Mouse (Mus musculus): ENCODE data around the gene Ubxn7. TPM values are rescaled to one million over a fixed set of nuclear protein-coding genes. Genes with fewer than 3 reads are reported as not detected.

The Ubxn7 gene
- polyA plus RNA-seq, 1 experiment from 2014 or later = 13.2 TPM

DNA sequence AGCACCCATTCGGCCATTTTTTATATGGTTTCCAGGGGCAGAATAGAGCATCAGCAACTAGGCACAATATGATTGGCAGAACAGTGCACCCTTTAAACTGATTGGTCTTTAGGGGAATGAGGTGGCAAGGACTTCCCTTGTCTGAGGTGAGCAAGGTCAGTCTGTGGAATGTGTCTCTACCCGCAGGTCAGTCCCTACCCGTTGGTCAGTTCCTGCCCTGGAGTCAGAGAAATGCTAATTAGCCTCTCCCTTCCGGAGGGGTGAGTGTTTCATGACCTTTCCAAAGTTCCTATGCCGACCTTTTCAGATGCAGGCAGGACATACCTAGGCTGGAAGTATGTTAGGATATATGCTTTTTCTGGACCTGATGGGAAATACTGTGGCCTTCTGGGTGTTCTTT lies 19.7 kb upstream of the Ubxn7 start:
- Histone ChIP-seq H3K27ac (ENCODE audit: low read length) (no peak overlapping the region), H3K4me2 (replicated peaks; ENCODE audit: low read depth, low read length) (no peak overlapping the region), H3K27me3 (replicated peaks; ENCODE audit: insufficient read depth, low read length) (no peaks in the 10 kb centered on the region), H3K36me3 (ENCODE audit: insufficient read depth, low read length) (no peaks in the 10 kb centered on the region), H3K4me3 (ENCODE audit: low read depth, low read length) (no peak overlapping the region), H3K4me1 (ENCODE audit: insufficient read depth, low read depth, low read length) (no peaks in the 10 kb centered on the region), H3K9me3 (ENCODE audit: low read length) (no peaks in the 10 kb centered on the region), H3K9ac (replicated peaks; ENCODE audit: low read depth) (no peak overlapping the region)
- 38% methylated on average over 5 of the region's 5 CpGs for WGBS
- ATAC-seq = no peak
- DNase-seq (ENCODE audit: low spot score) = no peak
- no peak for TF ChIP-seq EP300 (IDR thresholded peaks at IDR 0.05)
- no peak for TF ChIP-seq CTCF (IDR thresholded peaks at IDR 0.05)

DNA sequence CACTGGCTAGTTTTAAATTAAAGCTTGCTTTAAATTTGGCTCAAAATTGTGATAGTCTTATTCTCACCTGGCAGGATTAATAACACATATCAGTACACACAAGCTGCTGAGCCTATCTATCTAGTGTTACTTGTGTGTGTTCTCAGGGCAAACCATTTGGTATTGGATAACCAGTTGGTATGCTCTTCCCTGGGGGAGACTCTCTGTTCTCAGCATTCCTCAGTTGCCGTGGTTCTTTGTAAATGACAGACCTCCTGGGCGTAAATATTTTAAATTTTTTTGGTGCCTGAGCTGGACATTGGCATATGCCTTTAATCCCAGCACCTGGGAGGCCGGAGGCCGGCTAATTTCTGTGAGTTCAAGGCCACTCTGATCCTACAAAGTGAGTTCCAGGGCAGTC lies 19.2 kb upstream of the Ubxn7 start:
- no peak overlapping the region for H3K27ac ChIP-seq (ENCODE audit: low read length)
- no peak for ATAC-seq
- no peaks in the 10 kb centered on the region for H3K9me3 ChIP-seq (ENCODE audit: low read length)
- DNase-seq (ENCODE audit: low spot score) = no peak
- no peaks in the 10 kb centered on the region for H3K27me3 ChIP-seq (replicated peaks; ENCODE audit: insufficient read depth, low read length)
- no peak overlapping the region for H3K4me3 ChIP-seq (ENCODE audit: low read depth, low read length)
- H3K4me1 ChIP-seq (ENCODE audit: insufficient read depth, low read depth, low read length) = no peaks in the 10 kb centered on the region
- 67% methylated on average over 4 of the region's 4 CpGs for WGBS
- no peak overlapping the region for H3K9ac ChIP-seq (replicated peaks; ENCODE audit: low read depth)
- no peaks in the 10 kb centered on the region for H3K36me3 ChIP-seq (ENCODE audit: insufficient read depth, low read length)
- H3K4me2 ChIP-seq (replicated peaks; ENCODE audit: low read depth, low read length) = no peak overlapping the region
- TF ChIP-seq CTCF (IDR thresholded peaks at IDR 0.05) (no peak), EP300 (IDR thresholded peaks at IDR 0.05) (no peak)

DNA sequence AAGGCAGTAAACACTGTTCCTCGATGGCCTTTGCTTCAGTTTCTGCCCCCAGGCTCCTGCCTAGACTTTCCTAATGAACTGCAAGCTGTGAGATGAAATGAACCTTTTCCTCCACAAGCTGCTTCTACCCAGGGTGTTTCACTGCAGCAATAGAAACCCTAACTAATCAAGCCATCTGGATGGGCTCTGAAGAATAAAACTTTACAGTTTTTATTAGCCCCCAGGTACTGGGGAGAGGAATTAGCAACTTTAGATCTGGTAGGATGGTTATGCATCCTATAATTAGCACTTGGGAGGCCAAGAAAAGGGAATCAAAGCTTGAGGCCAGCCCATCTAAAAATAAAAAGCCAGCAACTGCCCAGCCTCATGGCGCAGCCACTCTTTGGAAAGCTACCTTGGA lies 15.5 kb upstream of the Ubxn7 start:
- TF ChIP-seq CTCF (IDR thresholded peaks at IDR 0.05) = no peak
- no peak for TF ChIP-seq EP300 (IDR thresholded peaks at IDR 0.05)
- H3K9me3 ChIP-seq (ENCODE audit: low read length) = no peaks in the 10 kb centered on the region
- H3K27ac ChIP-seq (ENCODE audit: low read length) = no peak overlapping the region
- 75% methylated on average over 2 of the region's 2 CpGs for WGBS
- H3K9ac ChIP-seq (replicated peaks; ENCODE audit: low read depth) = no peak overlapping the region
- H3K4me1 ChIP-seq (ENCODE audit: insufficient read depth, low read depth, low read length) = no peaks in the 10 kb centered on the region
- H3K27me3 ChIP-seq (replicated peaks; ENCODE audit: insufficient read depth, low read length) = no peaks in the 10 kb centered on the region
- no peak for DNase-seq (ENCODE audit: low spot score)
- ATAC-seq = no peak
- no peak overlapping the region for H3K4me3 ChIP-seq (ENCODE audit: low read depth, low read length)
- H3K4me2 ChIP-seq (replicated peaks; ENCODE audit: low read depth, low read length) = no peak overlapping the region
- no peaks in the 10 kb centered on the region for H3K36me3 ChIP-seq (ENCODE audit: insufficient read depth, low read length)

DNA sequence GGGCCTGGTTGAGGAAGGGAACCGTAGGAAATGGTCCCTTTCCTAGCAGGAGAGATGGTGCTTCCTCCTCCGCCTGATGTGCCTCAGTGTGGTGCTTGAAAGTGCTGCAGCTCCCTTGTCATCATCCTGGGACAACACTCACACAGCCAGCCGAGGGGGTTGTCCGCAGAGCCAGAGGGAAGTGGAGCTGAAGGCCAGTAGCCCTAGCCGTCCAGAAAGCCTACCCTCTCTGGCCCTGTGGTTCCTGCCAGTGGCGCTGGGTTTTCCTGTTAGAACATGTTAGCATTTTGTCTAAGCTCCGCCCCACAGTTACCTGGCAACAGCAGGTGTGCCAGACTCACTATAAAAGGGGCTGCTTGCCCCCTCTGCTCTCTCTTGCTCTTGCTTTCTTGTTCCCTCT lies 8.1 kb upstream of the Ubxn7 start:
- TF ChIP-seq EP300 (IDR thresholded peaks at IDR 0.05) = no peak
- TF ChIP-seq CTCF (IDR thresholded peaks at IDR 0.05) = no peak
- no peak for ATAC-seq
- no peak overlapping the region for H3K27ac ChIP-seq (ENCODE audit: low read length)
- no peaks in the 10 kb centered on the region for H3K36me3 ChIP-seq (ENCODE audit: insufficient read depth, low read length)
- H3K4me2 ChIP-seq (replicated peaks; ENCODE audit: low read depth, low read length) = no peak overlapping the region
- no peak overlapping the region for H3K9ac ChIP-seq (replicated peaks; ENCODE audit: low read depth)
- 21% methylated on average over 7 of the region's 7 CpGs for WGBS
- H3K4me1 ChIP-seq (ENCODE audit: insufficient read depth, low read depth, low read length) = no peaks in the 10 kb centered on the region
- no peaks in the 10 kb centered on the region for H3K27me3 ChIP-seq (replicated peaks; ENCODE audit: insufficient read depth, low read length)
- no peak overlapping the region for H3K4me3 ChIP-seq (ENCODE audit: low read depth, low read length)
- DNase-seq (ENCODE audit: low spot score) = no peak
- H3K9me3 ChIP-seq (ENCODE audit: low read length) = no peaks in the 10 kb centered on the region

DNA sequence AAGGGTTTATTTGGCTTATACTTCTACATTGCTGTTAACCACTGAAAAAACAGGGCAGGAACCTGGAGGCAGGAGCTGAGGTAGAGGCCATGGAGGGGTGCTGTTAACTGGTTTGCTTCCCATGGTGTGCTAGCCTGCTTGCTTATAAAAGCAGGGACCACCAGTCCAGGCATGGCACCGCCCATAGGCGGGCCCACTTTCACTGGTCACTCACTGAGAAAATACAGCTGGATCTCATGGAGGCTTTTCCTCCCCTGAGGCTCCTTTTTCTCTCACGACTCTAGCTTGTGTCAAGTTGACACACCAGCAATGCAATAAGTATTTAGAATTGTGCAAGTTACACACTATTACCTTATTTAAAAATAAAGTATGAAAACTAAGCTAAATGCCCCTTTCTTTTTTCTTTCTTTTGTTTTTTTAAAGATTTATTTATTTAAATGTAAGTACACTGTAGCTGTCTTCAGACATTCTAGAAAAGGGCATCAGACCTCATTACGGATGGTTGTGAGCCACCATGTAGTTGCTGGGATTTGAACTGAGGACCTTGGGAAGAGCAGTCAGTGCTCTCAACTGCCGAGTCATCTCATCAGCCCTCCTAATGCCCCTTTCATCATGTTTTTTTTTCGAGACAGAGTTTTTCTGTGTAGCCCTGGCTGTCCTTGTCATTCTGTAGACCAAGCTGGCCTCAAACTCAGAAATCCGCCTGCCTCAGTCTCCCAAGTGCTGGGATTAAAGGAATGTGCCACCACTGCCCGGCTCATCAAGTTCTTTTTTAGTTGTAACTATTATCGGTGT lies 984 bp upstream of the Ubxn7 start:
- Histone ChIP-seq H3K4me3 (ENCODE audit: low read depth, low read length) (no peak overlapping the region), H3K36me3 (ENCODE audit: insufficient read depth, low read length) (no peaks in the 10 kb centered on the region), H3K27me3 (replicated peaks; ENCODE audit: insufficient read depth, low read length) (no peaks in the 10 kb centered on the region), H3K9me3 (ENCODE audit: low read length) (no peaks in the 10 kb centered on the region), H3K27ac (ENCODE audit: low read length) (peak overlapping the region; percentile 40), H3K4me1 (ENCODE audit: insufficient read depth, low read depth, low read length) (no peaks in the 10 kb centered on the region), H3K4me2 (replicated peaks; ENCODE audit: low read depth, low read length) (peak overlapping the region; percentile 69), H3K9ac (replicated peaks; ENCODE audit: low read depth) (no peak overlapping the region)
- TF ChIP-seq EP300 (IDR thresholded peaks at IDR 0.05) (no peak), CTCF (IDR thresholded peaks at IDR 0.05) (no peak)
- WGBS = 44% methylated on average over 9 of the region's 9 CpGs
- DNase-seq (ENCODE audit: low spot score) (peak; percentile 25), ATAC-seq (no peak)

DNA sequence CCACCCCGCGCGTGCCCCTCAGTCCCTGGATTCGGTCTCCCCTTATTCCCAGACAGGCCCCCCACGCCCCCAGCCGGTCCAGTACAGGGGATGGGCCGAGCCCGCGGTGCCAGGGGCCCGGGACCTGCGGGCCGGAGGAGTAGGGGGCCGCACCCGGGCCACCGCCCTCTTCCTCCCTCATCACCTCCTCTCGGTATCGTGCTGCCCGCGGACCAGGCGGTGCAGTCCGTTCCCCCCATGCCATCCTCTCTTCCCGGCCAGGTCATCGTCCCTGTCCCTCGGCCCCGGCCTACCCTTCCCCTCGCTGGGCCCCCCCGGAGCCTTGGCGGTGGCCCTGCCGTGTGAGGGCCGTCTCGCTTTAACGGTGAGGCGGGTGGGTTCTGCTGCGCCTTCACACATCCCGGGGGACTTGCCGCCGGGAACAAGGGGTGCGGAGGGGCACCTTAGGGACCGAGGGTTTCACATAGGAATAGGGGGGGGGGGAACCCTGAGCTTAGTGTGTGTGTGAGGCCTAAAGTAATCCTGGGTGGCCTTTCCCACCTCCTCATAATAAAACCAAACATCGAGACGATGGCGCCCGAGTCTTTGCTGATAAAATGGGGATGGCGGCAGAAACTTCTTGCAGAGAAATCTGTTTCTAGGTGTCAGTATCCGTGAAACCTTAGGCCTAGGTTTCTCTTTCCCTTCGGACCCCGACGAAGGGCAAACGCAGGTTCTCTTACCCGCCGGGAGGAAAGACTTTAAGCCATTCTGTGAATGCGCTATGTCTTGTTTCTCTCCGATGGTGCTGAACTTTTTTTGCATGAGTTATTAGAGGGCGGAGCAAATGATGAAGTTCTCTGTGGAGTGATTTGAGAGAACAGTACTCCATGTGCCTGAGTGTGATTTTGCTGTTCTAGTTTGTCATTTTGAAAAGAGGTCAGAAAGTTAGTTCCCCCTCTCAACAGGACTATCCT lies 777 bp downstream of the Ubxn7 start:
- DNase-seq (ENCODE audit: low spot score) (peak; percentile 88), ATAC-seq (peak; percentile 61)
- WGBS = under 1% methylated on average over 36 of the region's 54 CpGs
- TF ChIP-seq EP300 (IDR thresholded peaks at IDR 0.05) (no peak), CTCF (IDR thresholded peaks at IDR 0.05) (no peak)
- no peaks in the 10 kb centered on the region for H3K36me3 ChIP-seq (ENCODE audit: insufficient read depth, low read length)
- H3K27me3 ChIP-seq (replicated peaks; ENCODE audit: insufficient read depth, low read length) = no peaks in the 10 kb centered on the region
- H3K9ac ChIP-seq (replicated peaks; ENCODE audit: low read depth) = peak overlapping the region; percentile 96
- H3K4me2 ChIP-seq (replicated peaks; ENCODE audit: low read depth, low read length) = peak overlapping the region; percentile 69
- H3K4me1 ChIP-seq (ENCODE audit: insufficient read depth, low read depth, low read length) = no peaks in the 10 kb centered on the region
- peak overlapping the region; percentile 98 for H3K27ac ChIP-seq (ENCODE audit: low read length)
- H3K9me3 ChIP-seq (ENCODE audit: low read length) = no peaks in the 10 kb centered on the region
- H3K4me3 ChIP-seq (ENCODE audit: low read depth, low read length) = peak overlapping the region; percentile 98

All from lung, postnatal 0 days (tissue).